Mouse (Mus musculus) cortical plate, adult 2 months (tissue): ENCODE data around the gene Pink1.

Source experiments
- CTCF ChIP-seq: fragments of 200-500 bp; IDR thresholded peaks from 2 replicates; pipeline ENCODE4 v1.5.1; 2011; ENCODE audit warnings: mild to moderate bottlenecking, control low read depth, low read length; ENCODE audit not compliant: insufficient read depth; ENCODE audit errors: extremely low read depth
- POLR2A ChIP-seq: fragments of 200-500 bp; IDR thresholded peaks from 2 replicates; pipeline ENCODE4 v1.6.1; 2011; ENCODE audit warnings: mild to moderate bottlenecking, low read length, control low read depth; ENCODE audit not compliant: insufficient read depth; ENCODE audit errors: extremely low read depth

- TF ChIP-seq CTCF = no peak
- TF ChIP-seq POLR2A = no peak
Observed at GRCm38 (mm10) chr4:138292028-138292427, 34.1 kb downstream of the Pink1 start.
